Mouse (Mus musculus) heart, adult 8-10 months (tissue): ENCODE measurements at regions not wholly inside any gene's neighbourhood (a gene's known extent, or its start where the extent isn't known, plus 50 kb on each side); places are given as distances from the start of the nearest gene placed in this dataset. TPM values are rescaled to one million over a fixed set of nuclear protein-coding genes. Genes with fewer than 3 reads are reported as not detected.

Experiments
- microRNA-seq: library from miRNA; unstranded; fragments of <30 nt; microRNA quantifications from one replicate; pipeline ENCODE4 v1.2.0, GENCODE M21; 2022

Small RNA genes in the stretch of these regions (microRNA-seq; reads per million reads assigned to microRNA genes)
- gene Gm23064: not detected
